Mouse (Mus musculus) C3H10T1/2 (cell line): ENCODE data around the gene Cutc. TPM values are rescaled to one million over a fixed set of nuclear protein-coding genes. Genes with fewer than 3 reads are reported as not detected.

Source experiments
- polyA plus RNA-seq, 2 experiments: library from polyadenylated mRNA; unstranded; fragments of >200 nt; fragmentation: generic; extraction: Trizol; gene quantifications; one replicate each; pipeline ENCODE4 v1.2.1; 2012; ENCODE audit warnings: missing spikeins in 2 of 2

Cutc gene
- polyA plus RNA-seq: 1 to 10 TPM in 1 of 2 experiments, under 1 TPM in 1; 0.74 to 6.0 TPM

DNA sequence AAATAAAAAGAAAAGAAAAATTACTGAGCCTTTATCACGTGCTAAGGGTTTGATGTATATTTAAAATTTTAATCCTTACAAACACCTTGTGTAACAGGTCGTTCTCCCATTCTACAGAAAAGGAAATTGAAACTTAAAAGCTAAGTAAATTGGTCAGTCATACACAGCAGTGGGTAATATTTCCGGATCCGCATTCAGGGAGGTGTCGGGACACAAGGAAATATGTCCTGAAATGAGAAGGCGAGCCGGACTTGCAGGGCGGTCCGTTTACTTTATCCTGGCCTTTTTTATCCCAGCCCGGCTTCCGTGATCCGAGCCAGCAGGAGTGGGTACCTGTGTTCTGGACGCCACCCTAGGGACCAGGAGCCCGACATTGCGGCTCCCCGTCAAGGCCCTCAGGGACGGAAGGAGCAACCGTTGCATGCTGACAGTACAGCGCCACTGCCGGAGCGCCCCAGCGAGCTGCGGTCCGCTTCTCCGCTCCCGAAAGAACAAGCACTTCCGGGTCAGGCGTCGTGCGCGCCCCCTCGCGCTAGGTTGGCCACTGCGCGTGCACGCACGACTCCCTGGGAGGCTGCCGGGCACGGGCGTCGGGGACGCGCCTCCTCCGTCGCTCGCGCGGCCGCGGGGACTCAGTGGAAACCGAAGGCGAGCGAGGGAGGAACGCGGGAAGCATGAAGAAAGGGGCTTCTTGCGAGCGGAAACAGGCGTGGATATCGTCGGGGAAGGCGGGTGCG, at the start of gene Cutc, which contains the start of gene Cox15:
Cutc (plus strand) TSS at position 508 of the 737 bp plus-strand sequence.
Cox15 (minus strand) TSS at position 512 of the 737 bp plus-strand sequence.

DNA sequence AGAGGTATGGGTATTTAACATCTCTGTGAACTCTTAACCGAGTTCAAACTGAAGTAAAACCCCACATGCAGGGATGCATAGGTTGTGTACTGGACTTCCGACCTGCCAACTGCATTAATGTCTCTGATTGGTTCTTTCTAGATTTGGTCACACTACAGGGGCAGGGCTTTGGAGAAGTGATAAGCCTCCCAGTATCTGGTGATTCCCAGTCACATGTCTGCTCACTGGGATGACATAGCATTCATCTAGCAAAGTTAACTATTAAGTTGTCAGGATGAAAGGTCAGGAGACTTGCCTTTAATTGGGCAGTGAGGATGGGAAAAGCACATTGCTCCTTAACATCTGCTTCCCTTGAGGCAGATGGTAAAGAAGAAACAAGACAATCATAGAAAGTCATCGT, 29.2 kb downstream of the Cutc start, which contains the start of gene Abcc2:
Abcc2 (plus strand) TSS at position 213 of the 400 bp plus-strand sequence.

Other genes with a start within 250 kb of the Cutc start
- gene Got1, start 228.4 kb upstream of the Cutc start, polyA plus RNA-seq: 10 to 100 TPM; 27.3 to 27.5 TPM
- gene Nkx2-3, start 140.7 kb upstream of the Cutc start, polyA plus RNA-seq: not detected
- gene Slc25a28, start 78.1 kb upstream of the Cutc start, polyA plus RNA-seq: 10 to 100 TPM; 35.8 to 41.5 TPM
- gene Entpd7, start 63.3 kb upstream of the Cutc start, polyA plus RNA-seq: 1 to 10 TPM; 1.2 to 3.8 TPM
- gene Cox15, start within 50 bp of the Cutc start, polyA plus RNA-seq: 1 to 10 TPM; 1.6 to 7.8 TPM
- gene Abcc2, start 29.2 kb downstream of the Cutc start, polyA plus RNA-seq: under 1 TPM in 1 of 2 experiments, not detected in 1; 0.01 TPM
- gene Dnmbp, start 187.2 kb downstream of the Cutc start, polyA plus RNA-seq: 10 to 100 TPM in 1 of 2 experiments, 1 to 10 TPM in 1; 4.0 to 19.8 TPM
- gene Cpn1, start 233.6 kb downstream of the Cutc start, polyA plus RNA-seq: not detected